Mouse (Mus musculus): ENCODE data around the gene Klhdc3. TPM values are rescaled to one million over a fixed set of nuclear protein-coding genes. Genes with fewer than 3 reads are reported as not detected.

The Klhdc3 gene
- total RNA-seq, 4 experiments from 2014 or later = 175 to 193 (median 189) TPM

DNA sequence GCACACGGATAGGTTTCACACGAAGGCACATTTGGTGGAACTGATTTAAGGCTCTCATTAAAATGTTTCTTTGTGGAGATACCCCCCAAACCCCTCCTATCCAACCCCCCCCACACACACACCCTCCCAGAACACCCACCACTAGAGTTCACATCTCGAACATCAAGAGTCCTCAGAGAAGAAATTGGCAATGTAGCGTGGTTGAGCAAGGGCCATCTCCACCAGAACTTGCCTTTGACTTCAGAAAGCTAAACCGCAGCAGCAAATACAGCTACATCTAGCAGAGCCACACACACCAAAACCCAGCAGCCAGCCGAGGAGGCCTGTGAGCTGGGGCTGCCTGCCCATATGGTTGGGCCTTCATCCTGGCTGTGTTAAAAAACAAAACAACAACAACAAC lies 53.3 kb downstream of the Klhdc3 start:
- DNase-seq (ENCODE audit: low spot score in 2 of 2) = no peak

DNA sequence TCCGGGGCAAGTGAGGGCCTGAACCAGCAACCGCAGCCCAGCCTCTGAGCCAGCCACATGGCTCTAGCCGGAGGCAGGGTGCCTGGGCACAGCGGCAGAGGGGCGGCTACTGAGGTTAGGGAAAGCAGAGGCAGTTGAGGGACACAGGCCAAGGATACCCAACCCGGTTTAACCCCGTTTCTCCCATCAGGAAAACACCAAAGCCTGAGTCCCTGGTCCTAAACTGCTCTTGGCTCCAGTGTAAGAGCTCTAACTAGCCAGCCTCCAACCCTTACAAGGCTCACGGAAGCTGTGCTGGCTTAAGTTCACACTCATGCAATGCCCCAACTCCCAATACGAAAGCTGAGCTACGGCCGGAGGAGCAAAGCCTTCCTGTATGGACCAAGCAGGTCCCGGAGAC lies 56.1 kb downstream of the Klhdc3 start:
- no peak for DNase-seq (ENCODE audit: low spot score in 2 of 2)

Other genes with a start within 250 kb of the Klhdc3 start
- under 1 TPM; 0.53 to 0.78 (median 0.66) TPM for gene Slc22a7, start 242.5 kb downstream of the Klhdc3 start, total RNA-seq (2022)
- gene Ttbk1, start 193.2 kb downstream of the Klhdc3 start, total RNA-seq (2022) = 100 to 1,000 TPM; 110 to 125 (median 119) TPM
- gene Dnph1, start 184.2 kb downstream of the Klhdc3 start, total RNA-seq (2022) = 1 to 10 TPM; 3.0 to 5.4 (median 4.8) TPM
- 10 to 100 TPM; 62.1 to 68.2 (median 66.4) TPM for gene Cul9, start 134.5 kb downstream of the Klhdc3 start, total RNA-seq (2022)
- gene Srf, start 124.7 kb downstream of the Klhdc3 start, total RNA-seq (2022) = 10 to 100 TPM; 57.3 to 61.0 (median 60.6) TPM
- gene Ptk7, start 51.4 kb downstream of the Klhdc3 start, total RNA-seq (2022) = 10 to 100 TPM; 11.2 to 12.9 (median 11.8) TPM
- 10 to 100 TPM; 20.8 to 23.4 (median 22.5) TPM for gene Klc4, start 34.9 kb downstream of the Klhdc3 start, total RNA-seq (2022)
- 10 to 100 TPM; 54.2 to 66.0 (median 59.1) TPM for gene Mrpl2, start 34.7 kb downstream of the Klhdc3 start, total RNA-seq (2022)
- gene Cul7, start 30.6 kb downstream of the Klhdc3 start, total RNA-seq (2022) = 10 to 100 TPM; 28.0 to 33.6 (median 32.5) TPM
- 10 to 100 TPM; 16.6 to 19.3 (median 17.9) TPM for gene Rrp36, start 6.6 kb downstream of the Klhdc3 start, total RNA-seq (2022)
- gene Mea1, start 2.1 kb downstream of the Klhdc3 start, total RNA-seq (2022) = 100 to 1,000 TPM; 108 to 117 (median 113) TPM
- 10 to 100 TPM; 90.0 to 95.9 (median 92.0) TPM for gene Ppp2r5d, start 24.2 kb upstream of the Klhdc3 start, total RNA-seq (2022)
- gene Pex6, start 30.5 kb upstream of the Klhdc3 start, total RNA-seq (2022) = 10 to 100 TPM; 43.0 to 46.5 (median 45.4) TPM
- under 1 TPM in 3 of 4 experiments, not detected in 1; 0.43 to 0.74 (median 0.63) TPM for gene Gnmt, start 48.3 kb upstream of the Klhdc3 start, total RNA-seq (2022)
- 10 to 100 TPM; 66.8 to 75.9 (median 71.0) TPM for gene Cnpy3, start 71.3 kb upstream of the Klhdc3 start, total RNA-seq (2022)
- gene Ptcra, start 82.8 kb upstream of the Klhdc3 start, total RNA-seq (2022) = under 1 TPM in 2 of 4 experiments, not detected in 2; 0.28 to 0.46 TPM
- gene 2310039H08Rik, start 91.7 kb upstream of the Klhdc3 start, total RNA-seq (2022) = 1 to 10 TPM; 6.4 to 6.9 (median 6.7) TPM
- 10 to 100 TPM; 39.0 to 54.3 (median 41.4) TPM for gene Rpl7l1, start 101.8 kb upstream of the Klhdc3 start, total RNA-seq (2022)
- gene Bicral, start 177.6 kb upstream of the Klhdc3 start, total RNA-seq (2022) = 10 to 100 TPM; 54.4 to 63.1 (median 59.4) TPM
- gene Tbcc, start 209.8 kb upstream of the Klhdc3 start, total RNA-seq (2022) = 10 to 100 TPM; 26.1 to 38.4 (median 32.5) TPM
- gene Prph2, start 229.5 kb upstream of the Klhdc3 start, total RNA-seq (2022) = under 1 TPM in 1 of 4 experiments, not detected in 3; 0.13 TPM